Mouse (Mus musculus) thymus, postnatal 10 days (tissue): ENCODE data around the gene Pik3r2.

Source experiments
- DNase-seq, 2 experiments: peaks; one replicate each; pipeline ENCODE4 v3.0.0; 2021; ENCODE audit warnings: low spot score in 2 of 2

Gene Pik3r2

GRCm38 (mm10) chr8:70773410-70773809 lies 3.1 kb downstream of the Pik3r2 start:
- DNase-seq = no peak

GRCm38 (mm10) chr8:70772890-70773289 lies 3.6 kb downstream of the Pik3r2 start:
- no peak for DNase-seq

GRCm38 (mm10) chr8:70772075-70772474 lies 4.4 kb downstream of the Pik3r2 start:
- DNase-seq = no peak

GRCm38 (mm10) chr8:70771217-70771616 lies 5.3 kb downstream of the Pik3r2 start:
- DNase-seq = no peak

- DNase-seq = no peak
Observed at GRCm38 (mm10) chr8:70770748-70771147, 5.8 kb downstream of the Pik3r2 start.

GRCm38 (mm10) chr8:70769858-70770257 lies 6.7 kb downstream of the Pik3r2 start:
- DNase-seq = no peak

GRCm38 (mm10) chr8:70769359-70769758 lies 7.2 kb downstream of the Pik3r2 start:
- DNase-seq = peak; percentile 95 to 100

- no peak for DNase-seq
Observed at GRCm38 (mm10) chr8:70768956-70769355, 7.6 kb downstream of the Pik3r2 start.

- DNase-seq = no peak
Observed at GRCm38 (mm10) chr8:70768231-70768776, 8.2 kb downstream of the Pik3r2 start.

GRCm38 (mm10) chr8:70767503-70767902 lies 9.0 kb downstream of the Pik3r2 start:
- no peak for DNase-seq

GRCm38 (mm10) chr8:70766571-70767440 lies 9.7 kb downstream of the Pik3r2 start:
- no peak for DNase-seq

GRCm38 (mm10) chr8:70765838-70766570 lies 10.5 kb downstream of the Pik3r2 start:
- peak; percentile 64 to 67 for DNase-seq

- DNase-seq = no peak
Observed at GRCm38 (mm10) chr8:70765329-70765728, 11.2 kb downstream of the Pik3r2 start.

GRCm38 (mm10) chr8:70764676-70765075 lies 11.8 kb downstream of the Pik3r2 start:
- no peak for DNase-seq

GRCm38 (mm10) chr8:70764026-70764425 lies 12.5 kb downstream of the Pik3r2 start:
- no peak for DNase-seq

GRCm38 (mm10) chr8:70763354-70763753 lies 13.2 kb downstream of the Pik3r2 start:
- DNase-seq = peak; percentile 61 to 81

- no peak for DNase-seq
Observed at GRCm38 (mm10) chr8:70762118-70762517, 14.4 kb downstream of the Pik3r2 start.

- DNase-seq = peak; percentile 93 to 96
Observed at GRCm38 (mm10) chr8:70760775-70761406, 15.6 kb downstream of the Pik3r2 start, which contains the start of gene Mpv17l2. Gene Mpv17l2, minus strand, starts transcription at chr8:70760946.

GRCm38 (mm10) chr8:70760350-70760749 lies 16.2 kb downstream of the Pik3r2 start:
- no peak for DNase-seq

- DNase-seq = no peak
Observed at GRCm38 (mm10) chr8:70758616-70759561, 17.6 kb downstream of the Pik3r2 start.

- no peak for DNase-seq
Observed at GRCm38 (mm10) chr8:70758308-70758615, 18.3 kb downstream of the Pik3r2 start.
